Mouse (Mus musculus): Measurements from ENCODE around the gene Ube2n.

- no peak for TF ChIP-seq GATA1 (IDR thresholded peaks at IDR 0.05; ENCODE audit: borderline replicate concordance, low read length)
- no peak for TF ChIP-seq FLI1 (IDR thresholded peaks at IDR 0.05; ENCODE audit: low read length)
Observed at GRCm38 (mm10) chr10:95539841-95540240, 24.9 kb downstream of the Ube2n start.
